Mouse (Mus musculus): Measurements from ENCODE around the gene Gpr6. TPM values are rescaled to one million over a fixed set of nuclear protein-coding genes. Genes with fewer than 3 reads are reported as not detected.

The Gpr6 gene
- total RNA-seq, 2 experiments from 2014 or later: not detected

Other genes starting within 250 kb of the Gpr6 start
- gene Cdc40, start 189.0 kb downstream of the Gpr6 start, total RNA-seq (2021): 10 to 100 TPM; 34.6 to 35.1 TPM
- 10 to 100 TPM; 10.3 to 10.8 TPM for gene Wasf1, start 188.8 kb downstream of the Gpr6 start, total RNA-seq (2021)
- gene Fig4, start 231.0 kb upstream of the Gpr6 start, total RNA-seq (2021): 10 to 100 TPM; 18.0 to 19.5 TPM
- under 1 TPM; 0.06 to 0.08 TPM for gene Ak9, start 231.7 kb upstream of the Gpr6 start, total RNA-seq (2021)

Data from adrenal gland, postnatal 4 days (tissue).